Mouse (Mus musculus) WW6 (cell line): ENCODE data around the gene Prrg1.
"Not testable (repeated sequence)": the region's sequence is repeated elsewhere in the genome, so short reads cannot be mapped to it uniquely, and the experiment has no call there.

Source experiments
- DNase-seq: peaks from one replicate; pipeline ENCODE4 v3.0.0-alpha.2; 2013; ENCODE audit warnings: low read depth, low spot score

The Prrg1 gene

GRCm38 (mm10) chrX:78583202-78584004 is at the start of gene Prrg1:
Prrg1 (minus strand) TSS chrX:78583896.
- DNase-seq = peak; percentile 43

GRCm38 (mm10) chrX:78605814-78606213 is 22.1 kb upstream of the Prrg1 start:
- no peak for DNase-seq

DNA sequence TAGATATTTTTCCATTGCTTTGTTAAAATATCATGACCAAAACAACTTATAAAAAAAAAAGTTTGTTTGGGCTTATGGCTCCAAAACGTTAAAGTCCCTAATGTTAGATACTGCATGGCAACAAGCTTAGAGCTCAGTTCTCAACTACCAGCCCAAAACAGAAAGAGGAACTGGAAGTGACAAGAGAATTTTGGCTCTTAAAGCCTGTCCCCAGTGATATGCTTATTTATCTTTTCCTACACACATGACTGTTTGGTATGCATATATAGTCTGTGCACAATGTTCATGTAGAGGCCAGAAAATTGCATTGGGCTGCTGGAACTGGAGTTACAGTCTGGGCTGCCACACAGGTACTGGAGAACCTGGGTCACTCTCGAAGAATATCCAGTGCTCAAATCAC is 9.4 kb upstream of the Prrg1 start:
- no peak for DNase-seq

- no peak for DNase-seq
Measured at GRCm38 (mm10) chrX:78582854-78583201, 868 bp downstream of the Prrg1 start.

DNA sequence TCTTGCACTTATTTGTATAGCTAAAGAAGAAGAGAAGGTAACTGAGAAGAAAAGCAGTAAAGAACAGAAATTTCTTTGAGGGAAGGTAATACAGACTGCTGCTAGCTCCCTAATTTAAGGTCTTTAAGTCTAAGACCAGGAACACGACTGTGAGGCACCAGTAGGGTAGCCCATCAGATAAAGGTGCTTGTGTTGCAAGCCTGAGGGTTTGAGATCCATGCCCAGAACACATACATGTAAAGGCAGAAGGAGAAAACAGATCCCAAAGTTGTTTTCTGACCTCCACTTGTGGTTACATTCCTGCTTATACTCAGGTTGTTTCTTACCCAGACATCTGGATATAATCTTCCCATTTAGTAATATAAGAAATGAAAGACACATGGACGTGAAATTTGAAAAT is 20.2 kb downstream of the Prrg1 start:
- no peak for DNase-seq

DNA sequence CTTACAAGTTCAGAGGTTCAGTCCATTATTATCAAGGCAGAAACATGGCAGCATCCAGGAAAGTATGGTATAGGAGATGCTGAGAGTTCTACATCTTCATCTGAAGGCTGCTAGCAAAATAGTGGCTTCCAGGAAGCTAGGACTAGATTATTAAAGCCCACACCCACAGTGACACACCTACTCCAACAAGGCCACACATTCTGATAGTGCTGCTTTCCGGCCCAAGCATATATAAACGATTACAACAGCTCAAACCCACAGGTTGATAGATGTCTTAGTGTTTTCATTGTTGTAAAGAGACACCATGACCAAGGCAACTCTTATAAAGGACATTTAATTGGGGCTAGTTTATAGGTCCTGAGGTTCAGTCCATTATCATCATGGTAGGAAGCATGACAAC is 30.3 kb downstream of the Prrg1 start:
- no peak for DNase-seq

DNA sequence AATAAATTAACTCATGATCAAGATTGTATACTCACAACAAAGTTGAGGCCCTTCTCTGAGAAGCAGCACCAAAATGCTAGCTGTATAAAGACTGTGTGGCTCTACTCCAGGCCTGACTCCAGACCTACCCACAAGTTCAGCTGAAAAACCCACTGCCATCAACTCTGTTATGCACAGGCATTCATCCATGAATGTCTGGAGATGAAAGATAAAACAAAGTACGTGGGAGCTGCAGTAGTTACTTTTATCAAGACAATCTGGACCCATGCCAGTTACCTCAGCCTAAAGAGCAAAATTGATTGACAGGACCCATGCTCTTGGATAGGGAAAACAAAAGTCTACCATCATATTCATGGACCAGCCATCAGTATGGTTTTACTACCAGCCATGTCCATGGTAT is 31.0 kb downstream of the Prrg1 start:
- no peak for DNase-seq

DNA sequence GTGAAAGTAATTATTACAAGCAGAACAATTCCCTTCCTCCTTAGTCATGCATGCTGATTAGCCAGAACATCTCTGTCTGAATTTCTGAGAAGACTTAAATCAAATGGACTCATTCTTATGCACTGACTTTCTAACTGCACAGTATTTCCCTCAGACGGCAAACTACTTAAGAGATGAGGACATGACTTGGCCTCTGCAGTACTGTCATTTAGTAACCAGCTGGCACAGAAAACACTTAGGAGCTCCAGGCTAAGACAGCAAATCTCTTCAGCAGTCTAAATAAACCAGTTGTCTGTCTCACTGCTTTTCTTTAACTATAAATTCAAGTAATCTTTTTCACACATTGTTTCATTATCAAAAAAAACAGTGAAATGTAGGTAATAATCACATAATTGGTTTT is 36.0 kb downstream of the Prrg1 start:
- no peak for DNase-seq

DNA sequence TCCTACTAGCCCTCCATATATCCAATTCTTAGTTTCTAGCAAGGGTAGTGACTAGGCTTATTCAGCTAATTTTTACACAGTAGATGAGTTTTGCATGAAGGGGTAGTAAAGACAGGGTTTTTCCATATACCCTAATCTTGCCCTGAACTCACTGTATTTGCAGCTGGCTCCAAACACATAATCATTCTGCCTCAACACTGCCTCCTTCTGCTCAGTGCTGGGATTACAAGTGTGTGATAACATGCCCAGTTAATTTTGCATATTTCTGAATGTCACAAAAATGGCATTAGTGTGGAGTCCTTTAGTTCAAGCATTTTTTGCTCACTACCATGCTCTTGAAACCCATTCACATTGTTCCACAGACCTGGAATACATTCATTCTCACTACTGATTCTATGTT is 44.0 kb downstream of the Prrg1 start:
- DNase-seq = no peak

- DNase-seq = no peak
Measured at GRCm38 (mm10) chrX:78538632-78539316, 44.9 kb downstream of the Prrg1 start.

- DNase-seq = no peak
Measured at GRCm38 (mm10) chrX:78518301-78518700, 65.4 kb downstream of the Prrg1 start.

DNA sequence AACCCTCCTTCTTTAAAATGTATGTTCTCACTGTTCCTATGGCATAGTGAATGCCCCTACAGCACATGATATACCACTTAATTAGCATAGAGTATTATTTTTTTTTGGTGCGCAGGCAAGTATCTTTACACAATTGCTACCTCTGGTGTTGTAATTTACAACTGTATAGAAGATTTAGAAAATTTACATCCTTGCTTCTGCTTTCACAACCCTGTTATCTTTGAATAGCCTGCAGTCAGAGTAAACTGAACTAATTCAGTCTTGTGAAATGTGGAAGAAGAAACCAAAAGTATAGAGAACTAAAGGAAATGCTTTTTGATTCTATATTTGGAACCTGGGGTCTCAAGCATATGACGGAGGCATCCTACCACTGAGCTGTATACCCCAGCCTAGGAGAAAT is 100.7 kb downstream of the Prrg1 start:
- DNase-seq = no peak

DNA sequence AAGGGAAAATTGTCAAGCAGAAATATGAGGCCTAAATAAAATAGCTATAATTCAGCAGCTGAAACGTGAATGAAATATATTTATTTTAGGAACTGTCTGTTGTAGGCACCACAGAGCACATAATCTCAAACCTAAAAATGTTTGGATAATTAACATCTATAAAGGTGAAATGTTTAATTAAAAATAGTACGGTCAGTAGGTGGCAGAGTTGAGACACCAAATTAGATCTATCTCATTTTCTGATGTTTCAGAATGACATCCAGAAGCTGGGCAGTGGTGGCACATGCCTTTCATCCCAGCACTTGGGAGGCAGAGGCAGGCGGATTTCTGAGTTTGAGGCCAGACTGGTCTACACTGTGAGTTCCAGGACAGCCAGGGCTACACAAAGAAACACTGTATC is 104.0 kb downstream of the Prrg1 start:
- DNase-seq = no peak

GRCm38 (mm10) chrX:78434357-78434756 is 149.3 kb downstream of the Prrg1 start:
- no peak for DNase-seq

DNA sequence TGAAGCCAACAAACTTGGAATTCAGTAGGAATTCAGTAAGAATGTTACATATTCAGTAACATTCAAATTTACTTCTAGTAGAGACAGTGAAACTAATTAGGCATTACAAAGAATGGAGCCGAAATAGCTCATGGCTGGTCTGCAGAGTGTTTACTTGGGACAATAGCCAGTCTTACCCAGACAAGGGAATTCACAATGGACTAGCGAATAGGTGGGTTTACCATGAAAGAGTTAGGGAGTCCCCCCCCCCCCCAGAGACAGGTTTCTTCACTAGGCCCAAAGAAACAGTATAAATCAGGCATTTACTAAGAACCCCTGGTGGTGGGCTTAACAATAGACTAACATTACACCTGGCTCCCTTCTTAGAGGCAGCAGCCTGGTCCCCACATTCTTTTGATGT is 180.3 kb downstream of the Prrg1 start:
- not testable (repeated sequence) for DNase-seq
